ENCODE assay signal across 22 mouse cellular contexts in genomic region chr3:96808136-96808535, GRCm38 (mm10). TPM values are rescaled to one million over a fixed set of nuclear protein-coding genes. Genes with fewer than 3 reads are reported as not detected.
"Had no signal": no experiment of that assay in that cellular context is flagged by ENCODE, and none has a peak within 500 bp of the region (broad histone marks: within the 10 kb centered on the region; RNA-seq: fewer than 3 reads in every experiment).

No protein-coding gene starts in this region.

- H3K36me3 ChIP-seq: kidney, embryonic 15.5 days; limb, embryonic 15.5 days; midbrain, embryonic 15.5 days; neural tube, embryonic 12.5 days; neural tube, embryonic 15.5 days had no signal

- H3K27me3 ChIP-seq: kidney, embryonic 15.5 days; limb, embryonic 15.5 days; megakaryocyte, embryonic 14.5 days; midbrain, embryonic 15.5 days; neural tube, embryonic 12.5 days; neural tube, embryonic 15.5 days had no signal

- H3K4me1 ChIP-seq: neural tube, embryonic 12.5 days had no signal

- H3K4me3 ChIP-seq: kidney, embryonic 15.5 days; limb, embryonic 12.5 days; limb, embryonic 15.5 days; megakaryocyte, embryonic 14.5 days; midbrain, embryonic 15.5 days; neural tube, embryonic 12.5 days; neural tube, embryonic 15.5 days had no signal

- ATAC-seq: liver, postnatal 0 days; lung, postnatal 0 days; midbrain, embryonic 15.5 days had no signal

- H3K9me3 ChIP-seq: kidney, embryonic 15.5 days; limb, embryonic 12.5 days; limb, embryonic 15.5 days; midbrain, embryonic 15.5 days; neural tube, embryonic 15.5 days had no signal

- DNase-seq: kidney, postnatal 36 days; left cerebral cortex, postnatal 4 days; thymus, adult 18-20 months; thymus, postnatal 36 days had no signal

- H3K9ac ChIP-seq: kidney, embryonic 15.5 days; limb, embryonic 12.5 days; limb, embryonic 15.5 days; liver, embryonic 14.5 days; liver, postnatal 0 days; lung, embryonic 14.5 days; midbrain, embryonic 15.5 days; neural tube, embryonic 12.5 days; neural tube, embryonic 15.5 days had no signal

- H3K27ac ChIP-seq: kidney, embryonic 15.5 days; limb, embryonic 12.5 days; limb, embryonic 15.5 days; liver, embryonic 14.5 days; midbrain, embryonic 15.5 days; neural tube, embryonic 12.5 days; neural tube, embryonic 15.5 days had no signal

- H3K4me2 ChIP-seq: kidney, embryonic 15.5 days; limb, embryonic 12.5 days; limb, embryonic 15.5 days; liver, embryonic 11.5 days; lung, embryonic 14.5 days; midbrain, embryonic 11.5 days; midbrain, embryonic 15.5 days; neural tube, embryonic 12.5 days; neural tube, embryonic 15.5 days had no signal

RNA-seq across cellular contexts. Expression of gene Pdzk1, which starts 20.9 kb away (rescaled TPM):
- total RNA-seq: left cerebral cortex, postnatal 14 days; left cerebral cortex, postnatal 4 days had no signal
- polyA plus RNA-seq: limb, embryonic 12.5 days; neural tube, embryonic 12.5 days had no signal

RNA-seq across cellular contexts. Expression of gene Cd160, which starts 21.0 kb away (rescaled TPM):
- total RNA-seq: layer of hippocampus, adult 8-10 months; layer of hippocampus, postnatal 10 days; left cerebral cortex, adult 8-10 months; left cerebral cortex, postnatal 14 days; left cerebral cortex, postnatal 4 days had no signal
- polyA plus RNA-seq: testis, adult 2 months had no signal
